Mouse (Mus musculus) testis, adult 2 months (tissue): ENCODE data around the gene Prpf6. TPM values are rescaled to one million over a fixed set of nuclear protein-coding genes. Genes with fewer than 3 reads are reported as not detected.

Experiments used
- H3K27ac ChIP-seq: fragments of 200-500 bp; 2 replicates; pipeline ENCODE4 v1.5.1; 2012; ENCODE audit warnings: low read depth, low read length; ENCODE audit not compliant: control insufficient read depth, insufficient read depth
- H3K27me3 ChIP-seq: fragments of 200-500 bp; 2 replicates; pipeline ENCODE4 v1.6.1; 2012; ENCODE audit warnings: mild to moderate bottlenecking, low read length, moderate library complexity; ENCODE audit not compliant: control insufficient read depth, insufficient read depth
- H3K36me3 ChIP-seq: fragments of 200-500 bp; 2 replicates; pipeline ENCODE4 v1.6.1; 2012; ENCODE audit warnings: mild to moderate bottlenecking, low read length; ENCODE audit not compliant: control insufficient read depth, insufficient read depth
- H3K4me1 ChIP-seq: fragments of 200-500 bp; 2 replicates; pipeline ENCODE4 v1.6.1; 2012; ENCODE audit warnings: low read length; ENCODE audit not compliant: control insufficient read depth, insufficient read depth
- H3K4me3 ChIP-seq: fragments of 200-500 bp; 2 replicates; pipeline ENCODE4 v1.5.1; 2012; ENCODE audit warnings: low read depth, mild to moderate bottlenecking, low read length, moderate library complexity, mixed read lengths; ENCODE audit not compliant: control insufficient read depth
- CTCF ChIP-seq: fragments of 200-500 bp; IDR thresholded peaks from 2 replicates; pipeline ENCODE4 v1.5.1; 2012; ENCODE audit warnings: low read depth, mild to moderate bottlenecking, inconsistent platforms, low read length, moderate library complexity; ENCODE audit not compliant: control insufficient read depth, insufficient read depth, insufficient replicate concordance
- POLR2A ChIP-seq: fragments of 200-500 bp; IDR thresholded peaks from 2 replicates; pipeline ENCODE4 v1.6.1; 2012; ENCODE audit warnings: low read depth, mild to moderate bottlenecking, inconsistent platforms, low read length, moderate library complexity; ENCODE audit not compliant: control insufficient read depth
- polyA plus RNA-seq: library from polyadenylated mRNA; depleted of rRNA; stranded (reverse); fragments of >200 nt; gene quantifications from 2 replicates; pipeline ENCODE4 v1.2.3, GENCODE M21; 2012

The Prpf6 gene
- polyA plus RNA-seq, 1 experiment, result 20.1 TPM

DNA sequence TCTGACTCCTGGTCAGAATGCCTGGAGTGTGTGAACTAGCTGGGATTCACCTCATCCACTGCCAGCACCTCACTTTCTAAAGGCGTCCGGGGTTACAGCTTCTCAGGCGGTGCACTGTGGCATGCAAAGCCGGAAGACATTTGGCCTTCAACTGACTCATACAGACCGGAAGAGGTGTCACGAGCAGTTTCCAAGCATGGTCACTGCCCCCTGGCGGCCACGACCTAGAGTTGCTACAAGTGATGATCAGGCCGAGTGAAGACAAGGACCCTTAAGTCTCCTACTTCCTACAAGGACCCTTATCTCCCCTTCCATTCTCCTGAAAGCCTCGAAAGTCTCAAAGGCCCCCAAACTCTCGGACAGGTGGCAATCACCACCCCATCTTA, 10.7 kb upstream of the Prpf6 start:
- Histone ChIP-seq H3K4me3 (peak overlapping the region; percentile 78), H3K27me3 (no peaks in the 10 kb centered on the region), H3K4me1 (peaks cover 13% of the 10 kb centered on the region), H3K27ac (peak overlapping the region; percentile 41), H3K36me3 (peaks cover 1% of the 10 kb centered on the region)
- TF ChIP-seq POLR2A (no peak), CTCF (peak; percentile 94)

- peak overlapping the region; percentile 78 for H3K4me3 ChIP-seq
- no peaks in the 10 kb centered on the region for H3K27me3 ChIP-seq
- peaks cover 13% of the 10 kb centered on the region for H3K4me1 ChIP-seq
- peaks cover 1% of the 10 kb centered on the region for H3K36me3 ChIP-seq
- H3K27ac ChIP-seq, result peak overlapping the region; percentile 24
- TF ChIP-seq CTCF (no peak), POLR2A (no peak)
These were observed 10.1 kb upstream of the Prpf6 start for GRCm38 (mm10) chr2:181581402-181582120.

DNA sequence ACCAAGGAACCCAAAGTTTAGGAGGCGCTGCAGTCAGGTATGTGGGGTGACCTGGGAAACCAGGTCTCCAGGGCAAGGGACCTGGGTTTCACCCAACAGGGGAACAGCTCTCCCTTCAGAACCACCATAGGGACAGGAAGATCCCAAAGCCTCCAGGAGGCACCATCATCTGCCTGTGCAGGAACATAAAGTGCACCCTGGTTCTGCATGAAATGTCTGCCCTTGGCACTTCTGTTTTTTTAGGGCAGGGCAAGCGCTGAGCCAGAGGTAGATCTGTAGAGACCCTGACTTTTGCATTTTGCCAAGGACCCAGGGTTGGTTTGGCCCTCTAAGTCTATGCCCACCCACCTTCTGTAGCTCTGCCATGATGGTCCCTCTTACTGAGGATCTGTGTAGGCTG, 9.3 kb upstream of the Prpf6 start:
- peaks cover 13% of the 10 kb centered on the region for H3K4me1 ChIP-seq
- no peak for TF ChIP-seq CTCF
- no peak for TF ChIP-seq POLR2A
- no peaks in the 10 kb centered on the region for H3K27me3 ChIP-seq
- H3K27ac ChIP-seq, result no peak overlapping the region
- peaks cover 1% of the 10 kb centered on the region for H3K36me3 ChIP-seq
- no peak overlapping the region for H3K4me3 ChIP-seq

GRCm38 (mm10) chr2:181582939-181583338, 8.7 kb upstream of the Prpf6 start:
- H3K4me3 ChIP-seq, result no peak overlapping the region
- peaks cover 1% of the 10 kb centered on the region for H3K36me3 ChIP-seq
- TF ChIP-seq CTCF (no peak), POLR2A (no peak)
- H3K4me1 ChIP-seq, result peaks cover 13% of the 10 kb centered on the region
- no peak overlapping the region for H3K27ac ChIP-seq
- no peaks in the 10 kb centered on the region for H3K27me3 ChIP-seq

DNA sequence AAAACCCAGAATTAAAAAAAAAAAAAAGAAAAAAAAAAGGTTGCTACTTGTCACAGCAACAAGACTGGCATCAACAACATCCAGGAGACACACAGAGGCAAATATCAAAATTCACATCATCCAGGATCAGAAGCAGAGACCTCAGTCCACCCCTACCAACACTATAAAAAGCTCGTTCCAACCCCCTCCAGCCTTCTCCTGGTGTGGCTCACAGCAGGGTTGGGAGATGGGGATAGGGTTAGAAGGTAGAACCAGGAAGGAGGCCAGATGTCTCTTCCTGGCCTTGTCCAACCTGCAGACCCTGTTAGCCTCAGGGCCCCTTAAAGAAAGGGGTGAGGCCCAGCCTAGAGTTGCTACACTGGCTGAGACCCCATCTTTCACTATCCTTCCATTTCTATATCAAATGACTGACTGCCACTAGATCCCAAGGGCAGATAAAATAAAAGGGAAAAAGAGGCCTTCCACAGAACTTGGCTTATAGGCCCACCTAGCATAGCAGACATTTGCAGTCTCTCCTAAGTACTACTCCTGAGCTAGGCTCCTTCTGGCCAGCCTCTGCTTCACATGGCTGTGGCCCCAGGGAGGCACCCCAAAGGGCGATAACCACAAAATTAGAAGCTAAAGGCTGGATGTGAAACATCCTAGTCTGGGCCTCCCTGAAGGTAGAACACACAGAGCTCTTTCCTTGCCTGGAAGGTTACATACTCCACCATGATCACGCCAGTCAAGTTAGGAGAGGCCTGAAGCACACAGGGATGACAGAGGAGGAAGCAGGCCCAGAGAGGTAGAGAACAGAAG, 8.0 kb upstream of the Prpf6 start:
- Histone ChIP-seq H3K4me1 (peaks cover 13% of the 10 kb centered on the region), H3K27ac (no peak overlapping the region), H3K36me3 (peaks cover 3% of the 10 kb centered on the region), H3K27me3 (no peaks in the 10 kb centered on the region), H3K4me3 (no peak overlapping the region)
- TF ChIP-seq CTCF, result no peak
- no peak for TF ChIP-seq POLR2A

GRCm38 (mm10) chr2:181584411-181584942, 7.2 kb upstream of the Prpf6 start, which contains the start of gene Uckl1:
Gene Uckl1, minus strand, starts transcription at chr2:181584892.
- H3K27ac ChIP-seq, result no peak within 1 kb of the TSS
- TF ChIP-seq POLR2A (no peak), CTCF (no peak)
- H3K4me3 ChIP-seq, result no peak within 1 kb of the TSS
- H3K36me3 ChIP-seq, result peaks cover 3% of the 10 kb centered on the region
- H3K27me3 ChIP-seq, result no peaks in the 10 kb centered on the region
- H3K4me1 ChIP-seq, result peaks cover 11% of the 10 kb centered on the region

DNA sequence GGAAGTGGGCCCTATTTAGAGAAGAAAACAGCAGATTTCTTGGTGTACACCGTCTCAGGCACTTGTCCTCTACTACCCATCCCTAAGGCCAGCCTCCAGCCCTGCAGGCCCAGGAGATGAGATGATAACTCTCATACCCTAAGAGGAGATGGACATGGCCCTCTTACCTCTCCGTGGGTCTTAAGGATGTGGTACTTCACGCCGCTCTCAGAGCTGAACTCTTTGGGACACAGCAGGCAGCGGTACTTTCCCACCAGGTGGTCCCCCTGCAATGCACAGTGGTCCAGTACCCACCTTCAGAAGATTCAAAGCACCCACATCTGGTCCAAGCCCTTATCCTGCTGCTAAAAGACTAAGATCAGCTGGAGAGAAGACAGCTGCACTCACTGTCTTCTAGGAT, 6.2 kb upstream of the Prpf6 start:
- Histone ChIP-seq H3K4me1 (peaks cover 10% of the 10 kb centered on the region), H3K36me3 (peaks cover 3% of the 10 kb centered on the region), H3K27me3 (no peaks in the 10 kb centered on the region), H3K4me3 (no peak overlapping the region), H3K27ac (no peak overlapping the region)
- TF ChIP-seq CTCF (no peak), POLR2A (no peak)
